Mouse (Mus musculus) hindbrain, embryonic 12.5 days (tissue): ENCODE measurements around the gene Dmbt1. TPM values are rescaled to one million over a fixed set of nuclear protein-coding genes. Genes with fewer than 3 reads are reported as not detected.
"Not testable (repeated sequence)": the region's sequence is repeated elsewhere in the genome, so short reads cannot be mapped to it uniquely, and the experiment has no call there.

ENCODE experiments used
- ATAC-seq: fragments of 200-750 bp; cut with Nextera tagmentation; 2 replicates; pipeline ENCODE4 v1.8.0; 2017; ENCODE audit warnings: moderate TSS enrichment; ENCODE audit not compliant: low FRiP score
- H3K27ac ChIP-seq: fragments of 300-500 bp; sonication (generic); 2 replicates; pipeline ENCODE4 v1.5.1; 2016; ENCODE audit warnings: mild to moderate bottlenecking
- H3K27me3 ChIP-seq: fragments of 300-500 bp; sonication (generic); 2 replicates; pipeline ENCODE4 v1.6.1; 2016; ENCODE audit warnings: mild to moderate bottlenecking
- H3K36me3 ChIP-seq: fragments of 300-500 bp; sonication (generic); 2 replicates; pipeline ENCODE4 v1.6.1; 2016; ENCODE audit warnings: mild to moderate bottlenecking
- H3K4me1 ChIP-seq: fragments of 300-500 bp; sonication (generic); 2 replicates; pipeline ENCODE4 v1.6.1; 2016
- H3K4me2 ChIP-seq: fragments of 300-500 bp; sonication (generic); replicated peaks from 2 replicates; pipeline ENCODE4 v1.6.1; 2016; ENCODE audit warnings: mild to moderate bottlenecking
- H3K4me3 ChIP-seq: fragments of 300-500 bp; sonication (generic); 2 replicates; pipeline ENCODE4 v1.5.1; 2016; ENCODE audit warnings: mild to moderate bottlenecking
- H3K9ac ChIP-seq: fragments of 300-500 bp; sonication (generic); 2 replicates; pipeline ENCODE4 v1.6.1; 2016; ENCODE audit warnings: mild to moderate bottlenecking, moderate library complexity
- H3K9me3 ChIP-seq: fragments of 300-500 bp; sonication (generic); replicated peaks from 2 replicates; pipeline ENCODE4 v1.6.1; 2016; ENCODE audit warnings: mild to moderate bottlenecking
- WGBS: fragments of 180-500 bp; shearing (Covaris S2); methylation state at CpG from one replicate; pipeline ENCODE4 v1.1.7; 2016; 5-methylcytosine and 5-hydroxymethylcytosine counted together
- polyA plus RNA-seq: library from polyadenylated mRNA; unstranded; fragments of >200 nt; fragmentation: Nextera tagmentation; extraction: Ambion mirVana; gene quantifications from 2 replicates; pipeline ENCODE4 v1.2.1, GENCODE M21; 2016

Gene Dmbt1
- polyA plus RNA-seq, 1 experiment from 2014 or later: not detected

DNA sequence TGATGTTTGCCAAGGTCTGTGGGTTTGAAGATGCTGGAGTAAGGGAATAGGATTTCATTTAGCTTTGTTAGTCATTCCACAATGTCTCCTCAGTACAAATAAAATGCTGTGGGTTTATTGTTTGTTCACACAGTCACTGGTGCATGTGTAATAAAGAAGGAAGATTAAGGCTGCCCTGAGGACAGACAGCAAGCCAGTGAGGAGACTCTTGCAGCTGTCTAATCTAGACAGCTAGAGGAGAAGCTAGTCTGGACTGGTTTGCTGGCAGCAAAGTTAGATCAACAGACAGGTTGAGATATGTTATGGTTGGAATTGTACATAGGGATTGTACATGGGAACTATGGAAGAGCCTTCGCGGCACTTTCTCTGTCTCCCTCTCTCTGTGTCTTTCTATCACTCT is 24.6 kb upstream of the Dmbt1 start:
- Histone ChIP-seq H3K4me1 (no peaks in the 10 kb centered on the region), H3K9ac (no peak overlapping the region), H3K27me3 (no peaks in the 10 kb centered on the region), H3K4me3 (no peak overlapping the region), H3K4me2 (no peak overlapping the region), H3K9me3 (peaks cover 12% of the 10 kb centered on the region; the same call in 1 of the 2 replicates), H3K36me3 (no peaks in the 10 kb centered on the region), H3K27ac (no peak overlapping the region)
- no peak for ATAC-seq
- WGBS: 100% methylated on average over 2 of the region's 2 CpGs

- peaks cover 12% of the 10 kb centered on the region; the same call in 1 of the 2 replicates for H3K9me3 ChIP-seq
These were observed 22.7 kb upstream of the Dmbt1 start for GRCm38 (mm10) chr7:131009178-131009577.

GRCm38 (mm10) chr7:131011901-131012300 is 20.0 kb upstream of the Dmbt1 start:
- WGBS: 77% methylated on average over 1 of the region's 1 CpGs
- H3K4me2 ChIP-seq: no peak overlapping the region
- no peaks in the 10 kb centered on the region for H3K4me1 ChIP-seq
- H3K36me3 ChIP-seq: no peaks in the 10 kb centered on the region
- ATAC-seq: no peak
- no peaks in the 10 kb centered on the region for H3K27me3 ChIP-seq
- no peak overlapping the region for H3K4me3 ChIP-seq
- no peak overlapping the region for H3K27ac ChIP-seq
- no peak overlapping the region for H3K9ac ChIP-seq
- peaks cover 3% of the 10 kb centered on the region; the same call in 1 of the 2 replicates for H3K9me3 ChIP-seq

More at GRCm38 (mm10) chr7:131009178-131009577, 22.7 kb upstream of the Dmbt1 start:
- ATAC-seq: no peak
- Histone ChIP-seq H3K27me3 (no peaks in the 10 kb centered on the region), H3K4me1 (no peaks in the 10 kb centered on the region), H3K27ac (no peak overlapping the region), H3K4me3 (no peak overlapping the region), H3K4me2 (no peak overlapping the region), H3K9ac (no peak overlapping the region), H3K36me3 (no peaks in the 10 kb centered on the region)
- 88% methylated on average over 5 of the region's 5 CpGs for WGBS

DNA sequence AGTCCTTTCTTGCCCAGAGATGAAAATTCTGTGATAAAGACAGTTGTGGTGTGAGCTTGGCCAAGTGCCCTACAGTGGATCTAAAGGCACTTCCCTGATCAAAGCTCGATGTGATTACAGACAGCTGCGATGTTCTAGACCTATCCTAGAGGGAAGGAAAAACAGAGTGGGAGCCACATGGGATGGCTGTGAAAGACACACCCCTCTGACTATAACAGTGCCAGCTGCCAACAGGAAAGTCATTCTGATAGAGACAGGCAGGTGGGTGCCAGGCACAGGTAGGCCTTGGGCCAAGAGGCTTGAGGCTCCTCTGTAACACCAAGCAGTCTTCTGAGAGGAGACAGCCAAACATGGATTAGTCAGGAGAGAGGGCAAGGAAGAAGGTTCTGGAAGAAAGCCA is 12.7 kb upstream of the Dmbt1 start:
- no peak overlapping the region for H3K27ac ChIP-seq
- H3K4me3 ChIP-seq: no peak overlapping the region
- H3K4me1 ChIP-seq: no peaks in the 10 kb centered on the region
- H3K36me3 ChIP-seq: no peaks in the 10 kb centered on the region
- no peaks in the 10 kb centered on the region; the same call in 1 of the 2 replicates for H3K27me3 ChIP-seq
- H3K9me3 ChIP-seq: peaks cover 6% of the 10 kb centered on the region; the same call in 1 of the 2 replicates
- no peak overlapping the region for H3K4me2 ChIP-seq
- no peak for ATAC-seq
- WGBS: 85% methylated on average over 2 of the region's 2 CpGs
- no peak overlapping the region for H3K9ac ChIP-seq

GRCm38 (mm10) chr7:131024807-131025206 is 7.0 kb upstream of the Dmbt1 start:
- no peak for ATAC-seq
- Histone ChIP-seq H3K27ac (no peak overlapping the region), H3K4me1 (no peaks in the 10 kb centered on the region), H3K4me2 (no peak overlapping the region), H3K9me3 (no peaks in the 10 kb centered on the region), H3K4me3 (no peak overlapping the region), H3K27me3 (no peaks in the 10 kb centered on the region; the same call in 1 of the 2 replicates), H3K36me3 (no peaks in the 10 kb centered on the region), H3K9ac (no peak overlapping the region)
- WGBS: 95% methylated on average over 1 of the region's 1 CpGs

DNA sequence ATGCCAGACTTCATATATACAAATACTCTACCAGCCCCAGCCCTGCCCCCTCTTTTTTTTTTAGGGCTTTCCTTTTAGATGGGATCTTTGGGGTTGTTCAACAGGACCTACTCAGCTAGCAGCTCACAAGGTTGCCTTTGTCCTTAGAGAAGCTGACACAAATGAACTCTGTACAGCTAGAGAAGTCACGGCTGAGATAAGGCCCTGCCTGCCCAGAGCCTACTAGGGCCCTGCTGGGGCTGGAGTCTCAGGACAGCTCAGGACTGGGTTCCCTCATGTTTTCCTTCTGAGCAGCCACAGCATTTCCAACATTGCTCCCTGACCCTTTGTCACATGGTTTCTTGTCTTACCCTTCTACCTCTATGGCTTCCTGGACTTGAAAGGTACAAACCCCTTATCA is 4.3 kb upstream of the Dmbt1 start:
- Histone ChIP-seq H3K27ac (no peak overlapping the region), H3K4me1 (no peaks in the 10 kb centered on the region), H3K9ac (no peak overlapping the region), H3K4me2 (no peak overlapping the region), H3K27me3 (no peaks in the 10 kb centered on the region; the same call in 1 of the 2 replicates), H3K36me3 (no peaks in the 10 kb centered on the region), H3K9me3 (no peaks in the 10 kb centered on the region), H3K4me3 (no peak overlapping the region)
- WGBS: 56% methylated on average over 1 of the region's 1 CpGs
- no peak for ATAC-seq

DNA sequence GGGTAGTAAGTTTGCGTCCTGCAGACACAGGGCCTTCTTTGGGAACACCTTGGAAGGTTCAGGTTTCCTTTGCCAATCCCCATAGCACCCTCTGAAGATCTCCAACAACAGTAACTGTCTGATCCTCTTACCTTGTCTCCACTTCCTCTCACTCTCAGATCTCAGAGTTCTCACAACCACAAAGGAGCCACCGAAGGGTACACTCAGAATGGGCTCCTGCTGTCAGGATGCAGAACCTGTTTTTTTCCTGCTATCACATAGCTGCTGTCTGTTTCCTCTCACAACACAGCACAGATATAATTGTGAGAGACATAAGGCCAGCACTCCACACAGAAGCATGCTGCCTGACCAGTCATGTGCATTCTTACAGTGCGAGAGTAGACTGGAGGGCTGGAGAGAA is 4.5 kb downstream of the Dmbt1 start:
- WGBS: 84% methylated on average over 3 of the region's 3 CpGs
- Histone ChIP-seq H3K9me3 (no peaks in the 10 kb centered on the region), H3K27me3 (no peaks in the 10 kb centered on the region), H3K4me2 (no peak overlapping the region), H3K27ac (no peak overlapping the region), H3K36me3 (no peaks in the 10 kb centered on the region), H3K9ac (no peak overlapping the region), H3K4me3 (no peak overlapping the region), H3K4me1 (no peaks in the 10 kb centered on the region)
- ATAC-seq: no peak

GRCm38 (mm10) chr7:131037083-131037482 is 5.2 kb downstream of the Dmbt1 start:
- H3K36me3 ChIP-seq: no peaks in the 10 kb centered on the region
- H3K27ac ChIP-seq: no peak overlapping the region
- 85% methylated on average over 2 of the region's 2 CpGs for WGBS
- ATAC-seq: no peak
- no peak overlapping the region for H3K4me2 ChIP-seq
- no peaks in the 10 kb centered on the region for H3K4me1 ChIP-seq
- H3K27me3 ChIP-seq: no peaks in the 10 kb centered on the region
- H3K4me3 ChIP-seq: no peak overlapping the region
- H3K9me3 ChIP-seq: no peaks in the 10 kb centered on the region
- H3K9ac ChIP-seq: no peak overlapping the region

DNA sequence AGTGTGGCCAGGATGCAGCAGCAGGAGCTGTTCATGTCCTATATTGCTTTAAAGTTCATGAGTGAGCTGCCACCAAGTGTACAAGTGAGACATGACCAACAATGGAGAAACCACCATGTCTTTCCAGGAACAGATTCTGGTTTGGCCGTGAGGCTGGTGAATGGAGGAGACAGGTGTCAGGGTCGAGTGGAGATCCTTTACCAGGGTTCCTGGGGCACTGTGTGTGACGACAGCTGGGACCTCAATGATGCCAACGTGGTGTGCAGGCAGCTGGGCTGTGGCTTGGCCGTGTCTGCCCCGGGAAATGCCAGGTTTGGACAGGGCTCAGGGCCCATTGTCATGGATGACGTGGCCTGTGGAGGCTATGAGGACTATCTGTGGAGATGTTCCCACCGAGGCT is 8.9 kb downstream of the Dmbt1 start:
- H3K36me3 ChIP-seq, H3K9ac ChIP-seq, ATAC-seq, H3K9me3 ChIP-seq, H3K4me2 ChIP-seq, H3K4me3 ChIP-seq, H3K4me1 ChIP-seq, H3K27me3 ChIP-seq, H3K27ac ChIP-seq: not testable (repeated sequence)
- WGBS: 88% methylated on average over 8 of the region's 8 CpGs

DNA sequence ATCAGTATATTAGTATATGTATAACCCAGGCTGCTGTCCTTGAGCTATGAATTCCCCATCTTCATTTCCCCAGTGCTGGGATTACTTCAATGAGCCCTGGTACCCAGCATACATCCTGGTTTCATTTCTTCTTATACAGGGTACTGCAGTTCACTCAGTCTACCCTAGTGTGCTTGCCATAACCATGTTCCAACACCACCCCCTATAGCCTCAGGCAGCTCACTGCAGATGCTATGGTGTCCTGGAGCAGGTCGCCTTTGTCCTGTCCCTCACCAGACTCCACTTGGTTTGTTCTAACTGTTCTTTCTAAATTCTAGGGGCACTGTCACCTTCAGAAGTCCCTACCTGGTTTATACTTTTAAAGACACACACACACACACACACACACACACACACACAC is 10.8 kb downstream of the Dmbt1 start:
- no peak overlapping the region for H3K4me3 ChIP-seq
- ATAC-seq: no peak
- H3K27me3 ChIP-seq: no peaks in the 10 kb centered on the region
- no peaks in the 10 kb centered on the region for H3K4me1 ChIP-seq
- WGBS: 48% methylated on average over 1 of the region's 1 CpGs
- no peak overlapping the region for H3K27ac ChIP-seq
- no peak overlapping the region for H3K4me2 ChIP-seq
- H3K9me3 ChIP-seq: no peaks in the 10 kb centered on the region
- no peak overlapping the region for H3K9ac ChIP-seq
- no peaks in the 10 kb centered on the region for H3K36me3 ChIP-seq

DNA sequence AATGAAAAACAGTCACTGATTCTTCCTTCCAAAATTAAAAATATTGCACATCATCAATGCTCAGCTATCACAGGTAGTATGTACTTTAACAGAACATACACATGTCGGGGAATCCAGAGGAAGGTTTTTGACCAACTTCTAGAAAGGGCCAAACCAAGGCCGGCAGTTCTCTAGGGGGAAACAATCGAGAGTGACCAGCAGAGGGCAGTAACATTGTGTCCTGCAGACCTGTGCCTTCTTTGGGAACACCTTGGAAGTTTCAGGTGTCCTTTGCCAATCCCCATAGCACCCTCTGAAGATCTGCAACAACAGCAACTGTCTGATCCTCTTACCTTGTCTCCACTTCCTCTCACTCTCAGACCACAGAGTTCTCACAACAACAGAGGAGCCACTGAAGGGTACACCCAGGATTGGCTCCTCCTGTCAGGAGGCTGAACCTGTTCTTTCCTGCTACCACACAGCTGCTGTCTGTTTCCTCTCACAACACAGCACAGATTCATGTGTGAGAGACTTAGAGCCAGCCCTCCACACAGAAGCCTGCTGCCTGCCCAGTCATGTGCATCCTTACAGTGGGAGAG is 13.5 kb downstream of the Dmbt1 start:
- WGBS: 28% methylated on average over 3 of the region's 3 CpGs
- H3K4me3 ChIP-seq, H3K9ac ChIP-seq, H3K36me3 ChIP-seq, H3K27me3 ChIP-seq, H3K9me3 ChIP-seq, H3K4me1 ChIP-seq, H3K4me2 ChIP-seq, ATAC-seq, H3K27ac ChIP-seq: not testable (repeated sequence)

- H3K36me3 ChIP-seq, ATAC-seq, H3K4me3 ChIP-seq, H3K4me1 ChIP-seq, H3K9me3 ChIP-seq, H3K27ac ChIP-seq, H3K9ac ChIP-seq, H3K27me3 ChIP-seq, H3K4me2 ChIP-seq: not testable (repeated sequence)
- WGBS: 85% methylated on average over 8 of the region's 8 CpGs
These were observed 18.0 kb downstream of the Dmbt1 start for GRCm38 (mm10) chr7:131049829-131050228.

GRCm38 (mm10) chr7:131054808-131055370 is 23.0 kb downstream of the Dmbt1 start:
- Histone ChIP-seq H3K27me3 (no peaks in the 10 kb centered on the region), H3K9me3 (no peaks in the 10 kb centered on the region), H3K36me3 (no peaks in the 10 kb centered on the region), H3K4me1 (no peaks in the 10 kb centered on the region), H3K4me3 (no peak overlapping the region), H3K9ac (no peak overlapping the region), H3K4me2 (no peak overlapping the region), H3K27ac (no peak overlapping the region)
- no peak for ATAC-seq
